Mouse (Mus musculus): ENCODE measurements around the gene Vezf1.

The Vezf1 gene

GRCm38 (mm10) chr11:88054589-88054988, 13.5 kb upstream of the Vezf1 start:
- peak; percentile 67 for DNase-seq (ENCODE audit: low spot score)

DNA sequence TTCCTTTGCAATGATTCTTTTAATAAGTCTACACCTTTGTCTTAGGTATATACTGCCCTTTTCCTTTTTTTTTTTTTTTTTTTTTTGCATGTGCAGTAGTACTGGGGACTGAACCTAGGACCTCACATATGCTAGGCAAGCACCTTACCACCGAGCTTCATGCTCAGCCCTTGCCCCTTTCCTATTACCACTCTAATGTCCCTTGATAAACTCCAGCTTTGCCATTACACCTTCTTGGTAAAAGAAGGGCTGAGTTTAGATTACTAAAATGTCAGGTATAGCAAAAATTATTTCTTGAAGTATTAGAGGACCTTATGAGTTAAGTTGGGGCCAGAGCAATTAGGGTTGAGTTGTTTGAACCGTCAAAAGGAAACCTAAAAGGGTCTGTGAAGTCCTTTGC, 12.3 kb upstream of the Vezf1 start:
- DNase-seq (ENCODE audit: low spot score): no peak

GRCm38 (mm10) chr11:88057788-88058187, 10.3 kb upstream of the Vezf1 start:
- no peak for DNase-seq (ENCODE audit: low spot score)

DNA sequence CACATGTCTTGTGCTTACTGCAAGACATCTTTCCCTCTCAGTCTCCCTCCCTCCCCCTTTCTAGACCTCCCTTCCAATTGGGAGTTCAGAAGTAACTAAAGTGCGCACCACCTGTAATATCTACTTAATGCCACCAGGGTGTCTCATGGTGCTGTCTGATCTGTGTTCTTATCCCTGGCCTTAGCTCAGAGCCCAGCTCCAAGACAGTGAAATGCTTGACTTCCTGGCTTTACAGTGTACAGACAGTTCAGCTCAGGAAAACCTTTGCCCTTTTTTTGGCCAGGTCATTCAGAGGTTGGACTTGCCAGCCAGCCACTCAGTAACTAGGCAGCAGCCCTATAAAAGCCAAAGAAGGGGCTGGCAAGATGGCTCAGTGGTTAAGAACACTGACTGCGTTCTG, 8.9 kb upstream of the Vezf1 start:
- DNase-seq (ENCODE audit: low spot score): peak; percentile 63

DNA sequence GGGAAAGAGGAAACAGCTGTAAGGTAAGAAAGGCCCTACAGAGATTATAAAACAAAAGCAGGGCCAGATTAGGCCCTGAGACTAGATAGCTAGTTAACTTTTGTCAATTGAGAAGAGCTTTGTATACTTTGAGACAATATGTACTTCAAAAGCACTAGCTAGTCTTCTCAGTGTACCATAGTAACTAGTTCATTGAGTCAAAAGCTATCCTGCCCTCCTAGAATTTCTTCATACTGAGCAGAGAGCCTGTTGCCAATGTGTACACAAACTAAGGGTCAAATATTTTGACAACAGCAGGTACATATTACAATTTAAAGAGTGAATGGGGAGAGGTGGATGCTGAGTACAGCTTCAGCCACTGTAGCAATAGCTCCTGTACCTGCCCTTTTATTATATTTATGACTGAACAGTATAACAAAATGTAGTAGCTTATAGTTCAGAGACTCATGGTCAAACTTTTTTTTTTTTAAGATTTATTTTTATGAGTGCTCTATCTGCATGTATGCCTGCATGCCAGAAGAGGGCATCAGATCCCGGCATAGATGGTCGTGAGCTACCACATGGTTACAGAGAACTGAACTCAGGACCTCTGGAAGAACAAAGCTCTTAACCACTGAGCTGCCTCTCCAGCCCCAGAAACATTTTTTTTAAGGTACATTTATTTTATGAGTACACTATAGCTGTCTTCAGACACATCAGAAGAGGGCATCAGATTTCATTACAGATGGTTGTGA, 6.0 kb upstream of the Vezf1 start:
- peak; percentile 33 for DNase-seq (ENCODE audit: low spot score)

DNA sequence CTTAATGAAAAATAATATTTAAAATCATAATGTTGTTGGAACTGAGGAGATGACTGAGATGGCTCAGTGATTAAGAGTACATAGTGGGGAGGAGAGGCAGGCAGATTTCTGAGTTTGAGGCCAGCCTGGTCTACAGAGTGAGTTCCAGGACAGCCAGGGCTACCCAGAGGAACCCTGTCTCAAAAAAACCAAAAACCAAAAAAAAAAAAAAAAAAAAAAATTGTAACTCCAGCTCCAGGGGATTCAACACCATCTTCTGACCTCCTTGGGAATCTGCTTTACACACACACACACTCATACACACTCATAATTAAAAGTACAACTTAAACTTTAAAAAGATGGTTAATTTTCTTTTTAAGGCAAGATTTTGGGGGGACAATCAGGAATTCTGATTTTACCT, 2.3 kb upstream of the Vezf1 start:
- DNase-seq (ENCODE audit: low spot score): no peak

DNA sequence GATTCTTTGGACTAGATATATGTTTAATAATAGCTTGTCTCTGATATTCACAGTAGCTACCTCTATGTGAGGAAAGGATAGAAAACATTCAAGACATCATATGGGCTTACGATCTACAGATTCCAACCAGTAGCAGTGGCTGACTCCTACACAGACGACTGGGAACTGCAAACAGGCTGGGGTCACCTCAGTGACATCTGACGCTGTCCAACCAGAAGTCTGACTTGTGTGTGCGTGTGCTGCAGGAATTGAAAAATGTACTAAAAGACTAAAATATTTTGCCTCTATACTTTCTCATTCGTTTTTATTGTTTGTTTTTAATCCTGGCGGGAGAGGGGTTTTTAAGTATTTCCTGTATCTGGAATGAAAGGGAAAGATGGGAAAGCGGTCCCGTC, 891 bp upstream of the Vezf1 start:
- no peak for DNase-seq (ENCODE audit: low spot score)

GRCm38 (mm10) chr11:88068411-88069245, 549 bp downstream of the Vezf1 start:
- DNase-seq (ENCODE audit: low spot score): peak; percentile 49

DNA sequence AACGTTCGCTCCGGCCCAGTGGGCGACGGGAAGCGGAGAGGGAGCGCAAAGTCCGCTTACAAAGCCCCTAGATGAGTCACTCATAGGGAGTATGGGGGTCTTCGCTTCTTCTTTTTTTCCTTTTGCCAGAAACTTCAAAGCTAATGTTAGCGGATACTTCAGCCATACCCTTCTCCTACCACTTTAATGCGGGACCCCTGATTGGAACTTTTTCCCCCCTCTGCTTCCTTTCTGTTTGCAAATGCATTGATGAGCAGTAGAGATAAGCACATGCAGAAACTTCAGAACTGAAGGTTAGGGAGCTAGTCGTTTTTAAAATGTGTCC, 1.1 kb downstream of the Vezf1 start:
- no peak for DNase-seq (ENCODE audit: low spot score)

DNA sequence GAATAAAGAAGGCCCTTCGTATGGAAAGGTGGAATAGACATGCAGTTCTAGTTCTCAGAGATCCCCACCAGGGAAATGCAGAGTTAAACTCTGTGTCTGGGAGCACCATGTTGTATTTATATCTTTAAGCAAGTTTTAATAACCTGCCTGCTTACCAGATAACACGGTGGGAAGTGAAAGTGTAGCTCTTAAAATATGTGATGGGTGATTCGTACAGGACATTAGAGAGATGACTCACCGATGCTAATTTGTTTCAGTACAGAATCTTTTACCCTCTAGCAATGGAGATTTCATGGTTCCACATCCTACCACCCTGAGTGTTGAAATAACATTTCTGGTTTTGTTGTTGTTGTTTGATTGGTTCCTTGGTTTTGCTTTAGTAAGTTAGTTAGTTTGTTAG, 2.3 kb downstream of the Vezf1 start:
- no peak for DNase-seq (ENCODE audit: low spot score)

DNA sequence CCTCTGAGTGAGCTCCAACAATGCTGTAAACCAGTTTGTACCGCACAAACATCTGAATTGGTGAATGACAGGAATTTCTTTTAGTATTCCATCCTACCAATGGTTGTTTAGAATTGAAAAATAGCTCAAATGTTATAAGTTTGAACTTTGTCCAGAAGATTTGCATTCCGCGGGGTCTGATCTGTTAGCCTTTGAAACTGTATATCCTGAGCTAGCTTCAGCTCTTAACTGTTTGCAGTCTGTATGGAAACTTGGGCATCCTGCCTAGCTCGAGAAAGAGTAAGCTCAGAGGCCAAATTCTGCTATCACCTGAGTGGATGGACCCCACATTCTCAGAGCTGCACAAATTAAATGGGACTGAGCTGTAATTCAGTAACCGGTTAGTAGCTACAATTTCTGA, 3.0 kb downstream of the Vezf1 start:
- no peak for DNase-seq (ENCODE audit: low spot score)

DNA sequence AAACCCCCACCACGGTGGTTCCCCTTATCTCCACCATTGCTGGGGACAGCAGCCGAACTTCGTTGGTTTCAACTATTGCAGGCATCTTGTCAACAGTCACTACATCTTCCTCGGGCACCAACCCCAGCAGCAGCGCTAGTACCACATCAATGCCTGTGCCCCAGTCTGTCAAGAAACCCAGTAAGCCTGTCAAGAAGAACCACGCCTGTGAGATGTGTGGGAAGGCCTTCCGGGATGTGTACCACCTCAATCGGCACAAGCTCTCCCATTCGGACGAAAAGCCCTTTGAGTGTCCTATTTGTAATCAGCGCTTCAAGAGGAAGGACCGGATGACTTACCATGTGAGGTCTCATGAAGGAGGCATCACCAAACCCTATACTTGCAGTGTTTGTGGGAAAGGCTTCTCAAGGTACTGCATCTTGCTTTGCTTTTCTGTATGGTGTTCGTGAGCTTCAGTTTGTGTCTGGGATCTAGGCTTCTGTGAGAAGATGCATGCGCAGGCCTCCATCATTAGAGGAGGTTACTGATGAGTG, 5.3 kb downstream of the Vezf1 start:
- peak; percentile 73 for DNase-seq (ENCODE audit: low spot score)

- no peak for DNase-seq (ENCODE audit: low spot score)
Observed at GRCm38 (mm10) chr11:88075701-88076100, 7.6 kb downstream of the Vezf1 start.

DNA sequence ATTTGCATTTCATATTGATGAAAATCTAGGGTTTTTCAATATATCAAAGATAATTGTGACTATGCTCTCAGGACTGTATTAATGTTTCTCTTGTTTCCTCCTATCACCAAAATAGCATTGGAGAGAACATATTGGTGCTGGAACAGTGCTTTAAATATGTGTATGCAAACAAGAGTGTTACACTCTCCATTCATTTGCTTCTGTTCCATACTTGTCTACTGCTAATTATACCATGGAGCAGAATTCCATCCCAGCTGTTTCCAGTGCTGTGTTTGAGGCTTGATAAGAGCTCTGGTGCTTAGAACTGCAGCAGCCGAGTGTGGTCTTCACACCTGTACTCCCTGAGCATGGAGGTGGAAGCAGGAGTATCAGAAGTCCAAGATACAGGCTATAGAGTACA, 8.3 kb downstream of the Vezf1 start:
- DNase-seq (ENCODE audit: low spot score): no peak

- no peak for DNase-seq (ENCODE audit: low spot score)
Observed at GRCm38 (mm10) chr11:88083699-88084098, 15.6 kb downstream of the Vezf1 start.

- DNase-seq (ENCODE audit: low spot score): peak; percentile 69
Observed at GRCm38 (mm10) chr11:88086737-88087627, 18.9 kb downstream of the Vezf1 start.

- no peak for DNase-seq (ENCODE audit: low spot score)
Observed at GRCm38 (mm10) chr11:88089150-88089549, 21.1 kb downstream of the Vezf1 start.

GRCm38 (mm10) chr11:88090293-88090692, 22.2 kb downstream of the Vezf1 start:
- no peak for DNase-seq (ENCODE audit: low spot score)

DNA sequence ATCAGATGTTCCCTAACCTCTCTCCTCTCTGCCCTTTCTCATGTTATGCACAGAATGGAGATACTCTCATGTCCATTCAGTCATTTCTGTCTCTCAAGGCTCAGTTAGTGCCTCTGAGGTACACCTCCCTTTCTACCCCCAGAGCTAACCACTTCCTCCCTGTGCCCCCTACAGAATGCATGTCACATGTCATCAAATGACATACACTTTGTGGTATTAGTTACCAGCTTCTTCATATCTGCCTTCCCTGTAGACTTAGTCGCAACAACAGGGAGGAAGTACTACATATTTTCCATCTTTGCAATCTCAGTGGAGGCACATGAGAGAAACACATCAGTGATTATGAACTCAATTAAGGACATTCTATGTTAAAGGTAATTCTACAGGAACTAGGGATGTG, 23.9 kb downstream of the Vezf1 start:
- peak; percentile 67 for DNase-seq (ENCODE audit: low spot score)

GRCm38 (mm10) chr11:88097173-88097572, 29.1 kb downstream of the Vezf1 start:
- no peak for DNase-seq (ENCODE audit: low spot score)

DNA sequence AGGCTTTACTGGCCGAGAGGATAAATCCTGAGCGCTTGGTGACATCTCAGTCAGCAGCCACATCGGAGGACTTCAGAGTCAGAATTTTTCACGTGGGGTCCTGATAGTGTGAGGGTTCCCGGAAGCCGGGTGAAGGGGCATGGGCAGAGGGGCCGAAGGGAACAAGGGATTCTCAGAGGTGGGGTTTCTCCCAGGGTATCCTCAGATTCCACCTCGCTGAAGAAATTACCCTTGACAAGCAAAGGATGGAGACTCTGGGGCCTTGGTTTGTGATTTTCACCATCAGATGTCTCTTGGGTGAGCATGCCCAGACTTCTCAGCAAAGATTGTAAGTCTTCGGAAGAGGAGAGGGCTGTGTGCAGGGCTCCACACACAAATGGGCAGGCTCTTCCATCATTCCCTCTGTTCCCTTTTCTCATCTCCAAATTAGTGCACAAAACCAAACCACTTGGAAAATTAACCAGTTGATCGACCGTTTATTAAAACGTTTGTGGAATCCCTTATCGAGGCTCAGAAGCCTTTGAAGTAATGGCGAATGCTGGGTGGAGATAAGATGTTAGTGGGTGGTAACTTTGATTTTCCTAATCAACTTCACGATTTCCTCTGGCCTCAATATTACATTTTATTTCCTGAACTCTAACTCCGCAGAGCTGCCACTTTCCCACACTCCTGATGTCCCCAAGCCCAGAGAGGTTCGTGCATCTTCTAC, 30.1 kb downstream of the Vezf1 start, which contains the start of gene Cuedc1:
Cuedc1 (plus strand) TSS at position 38 of the 709 bp plus-strand sequence.
- no peak for DNase-seq (ENCODE audit: low spot score)

All from T-cell, adult 2 months (primary cell).